Mouse (Mus musculus) B cell, adult 2 months (primary cell): ENCODE results near the gene Cmtm2b.

Experiments used
- DNase-seq, 2 experiments: peaks; one replicate each; pipeline ENCODE4 v3.0.0; 2022

Gene Cmtm2b

DNA sequence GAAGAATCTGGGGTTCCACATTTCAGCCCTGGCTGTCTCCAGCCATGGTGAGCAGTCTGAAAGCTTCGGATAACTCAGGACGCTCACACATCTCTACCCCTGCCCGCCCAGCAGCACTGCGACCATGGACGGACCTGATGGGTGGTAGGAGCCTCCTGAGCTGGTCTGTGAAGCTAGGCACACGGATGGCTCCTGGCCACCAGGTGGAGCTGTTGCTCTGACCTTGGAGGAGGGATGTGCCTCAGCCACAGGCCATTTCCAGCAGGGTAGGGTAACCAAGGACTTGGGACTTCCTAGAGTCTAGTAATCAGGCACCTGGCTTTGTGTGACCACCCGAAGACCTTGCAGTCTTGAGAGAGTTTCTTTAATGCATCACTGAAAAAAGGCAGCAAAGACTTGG is 21.9 kb downstream of the Cmtm2b start:
- DNase-seq: peak; percentile 85 to 86

DNA sequence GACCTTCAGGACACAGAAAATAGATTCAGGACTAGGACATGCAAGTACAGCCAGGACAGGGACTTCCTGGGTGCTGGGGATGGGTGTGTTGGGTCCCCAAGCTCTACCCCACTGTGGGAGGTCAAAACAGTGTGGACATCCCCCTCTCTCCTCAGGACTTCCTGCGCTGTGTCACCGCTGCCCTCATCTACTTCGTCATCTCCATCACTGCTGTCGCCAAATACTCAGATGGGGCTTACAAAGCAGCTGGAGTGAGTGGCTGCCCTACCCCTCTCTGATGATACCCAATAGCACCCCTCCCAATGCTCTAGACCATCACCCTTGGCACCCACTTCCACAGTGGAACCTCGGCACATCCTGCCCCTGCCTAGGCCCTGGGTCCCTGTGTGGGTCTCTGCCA is 22.6 kb downstream of the Cmtm2b start:
- no peak for DNase-seq

DNA sequence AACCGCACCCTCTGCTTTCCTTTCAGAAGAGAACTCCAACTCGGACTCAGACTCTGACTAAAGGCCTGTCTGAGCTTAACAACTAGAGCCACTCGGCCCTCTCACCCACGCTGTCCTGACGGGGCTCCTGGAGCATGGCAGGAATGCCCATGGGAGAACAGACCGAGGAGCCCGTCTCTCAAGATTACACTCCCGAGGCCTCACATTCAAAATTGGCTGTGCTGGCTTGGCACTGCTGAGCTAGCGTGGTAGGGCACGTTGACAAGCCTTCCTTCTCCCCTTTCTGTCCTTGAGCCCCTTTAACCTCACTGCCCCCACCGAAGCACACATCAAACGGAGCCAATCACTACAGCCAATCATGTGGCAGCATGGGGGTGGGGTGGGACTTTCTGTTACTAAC is 24.7 kb downstream of the Cmtm2b start:
- DNase-seq: no peak

DNA sequence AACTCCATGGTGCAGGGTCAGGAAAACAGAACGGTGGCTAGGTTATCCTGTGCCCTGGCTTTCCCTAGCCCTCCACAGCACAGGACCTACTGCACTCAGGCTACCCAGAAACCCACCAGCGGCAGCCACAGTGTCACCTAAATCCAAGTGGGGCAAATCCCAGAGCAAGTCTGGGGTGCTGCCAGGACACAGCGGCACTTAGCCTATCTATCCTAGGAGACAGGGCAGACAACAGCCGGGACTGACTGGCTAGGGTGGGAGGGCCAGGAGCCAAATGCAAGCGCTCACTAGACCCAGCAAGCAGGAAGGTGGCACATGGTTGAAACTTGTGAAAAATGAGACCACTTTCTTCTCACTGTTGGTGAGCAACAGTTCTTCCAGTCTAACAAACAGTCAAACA is 26.9 kb downstream of the Cmtm2b start:
- no peak for DNase-seq

DNA sequence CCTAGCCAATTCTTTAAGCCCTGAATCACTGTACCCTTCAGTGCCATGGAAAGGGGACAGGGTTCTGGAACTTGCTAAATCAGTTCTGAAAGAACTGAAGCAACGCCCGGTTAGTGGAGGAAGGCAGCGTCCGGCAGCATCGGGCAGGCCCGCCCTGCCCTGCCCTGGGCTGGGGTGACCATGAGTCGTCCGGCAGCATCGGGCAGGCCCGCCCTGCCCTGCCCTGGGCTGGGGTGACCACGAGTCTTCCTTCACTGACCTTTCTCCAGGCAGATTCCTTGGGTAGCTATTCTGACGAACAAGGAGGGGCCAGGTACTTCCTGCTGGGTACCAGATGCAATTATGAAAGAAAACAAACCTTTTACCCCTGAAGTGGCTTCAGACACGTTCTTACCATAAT is 28.0 kb downstream of the Cmtm2b start:
- DNase-seq: no peak

DNA sequence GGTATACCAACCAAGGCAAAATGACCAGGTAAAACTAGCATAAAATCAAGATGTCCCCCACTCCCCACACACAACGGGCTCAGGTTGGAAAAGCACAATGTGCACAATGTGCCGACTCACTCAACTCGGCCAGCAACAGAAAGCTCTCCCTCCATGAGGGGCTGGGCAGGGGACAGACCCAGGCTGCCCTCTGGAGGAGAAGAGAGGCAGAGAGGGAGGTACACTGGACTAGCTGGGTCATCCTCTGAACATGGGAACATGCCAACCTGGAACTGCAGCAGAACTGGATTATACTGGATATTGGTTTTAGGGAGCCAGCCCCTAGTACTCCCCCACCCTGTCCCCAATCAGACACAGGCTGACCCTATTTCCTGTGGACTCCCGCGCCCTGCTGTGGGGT is 31.2 kb downstream of the Cmtm2b start:
- no peak for DNase-seq

DNA sequence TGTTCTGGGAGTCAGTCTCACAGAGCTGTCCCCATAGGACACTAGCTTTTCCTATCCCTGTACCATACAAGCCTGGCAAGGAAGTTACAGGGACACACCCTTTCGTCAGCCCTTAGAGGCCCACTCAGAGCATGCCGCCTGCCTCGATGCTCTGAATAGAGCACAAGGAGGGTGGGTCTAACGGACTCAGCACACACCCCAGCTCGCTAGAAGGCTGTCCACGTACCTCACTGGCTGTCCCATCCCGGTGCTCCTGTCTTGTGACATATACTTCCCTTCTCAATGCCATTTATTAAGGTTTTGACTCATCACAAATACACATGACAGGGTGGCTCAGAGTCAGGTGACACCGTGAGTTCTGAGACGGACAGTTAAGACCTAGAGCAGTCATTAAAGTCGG is 32.5 kb downstream of the Cmtm2b start:
- DNase-seq: no peak

DNA sequence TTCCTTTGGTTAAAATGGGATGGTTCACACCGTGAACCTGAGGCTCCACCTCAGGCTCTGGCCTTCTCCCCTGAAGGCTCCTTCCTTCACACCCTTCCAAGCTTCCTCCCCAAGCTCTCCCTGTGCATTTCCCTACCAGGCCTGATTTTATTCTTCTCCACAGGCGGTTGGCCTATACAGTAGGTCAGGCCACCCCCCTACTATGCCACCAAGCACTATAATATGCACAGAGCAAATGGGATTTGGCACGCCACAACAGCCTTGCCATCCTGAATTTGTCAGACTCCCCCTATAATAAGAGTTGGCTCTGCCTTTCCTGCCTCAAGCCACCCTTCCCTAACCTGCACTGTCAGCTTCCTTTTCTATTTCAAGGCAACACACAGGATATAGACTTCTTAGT is 36.6 kb downstream of the Cmtm2b start:
- DNase-seq: no peak

DNA sequence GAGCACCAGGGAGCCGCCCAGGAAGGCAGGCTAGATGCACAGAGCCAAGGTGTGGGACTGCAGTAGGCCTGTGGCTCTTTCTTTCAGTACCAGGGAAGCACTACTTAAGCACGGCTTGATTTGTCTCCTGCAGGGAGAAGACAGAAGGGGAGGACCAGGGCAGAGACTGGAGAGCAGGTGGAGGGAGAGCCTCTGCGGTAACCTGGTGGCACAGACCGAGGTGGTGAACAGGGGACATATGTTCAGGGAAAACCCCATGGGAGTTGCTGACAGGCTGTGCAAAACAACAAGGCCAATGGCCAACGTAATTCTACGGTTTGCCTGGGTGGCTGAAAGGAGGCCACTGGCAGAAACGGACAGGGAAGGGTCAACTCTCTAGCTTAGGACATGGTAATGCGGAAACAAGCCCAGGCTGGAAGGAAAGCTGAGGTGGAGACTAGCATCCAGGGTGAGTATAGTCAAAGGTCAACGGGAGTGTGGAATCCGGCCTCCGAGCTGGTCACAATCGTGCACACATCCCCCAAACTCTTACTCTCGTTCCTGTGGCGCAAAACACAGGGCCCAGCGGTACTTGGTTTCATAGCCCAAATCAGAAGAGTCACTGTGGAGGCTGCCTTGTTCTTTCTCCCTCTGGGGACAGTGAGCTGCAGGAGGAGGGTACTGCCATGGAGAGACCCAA is 37.9 kb downstream of the Cmtm2b start:
- no peak for DNase-seq

DNA sequence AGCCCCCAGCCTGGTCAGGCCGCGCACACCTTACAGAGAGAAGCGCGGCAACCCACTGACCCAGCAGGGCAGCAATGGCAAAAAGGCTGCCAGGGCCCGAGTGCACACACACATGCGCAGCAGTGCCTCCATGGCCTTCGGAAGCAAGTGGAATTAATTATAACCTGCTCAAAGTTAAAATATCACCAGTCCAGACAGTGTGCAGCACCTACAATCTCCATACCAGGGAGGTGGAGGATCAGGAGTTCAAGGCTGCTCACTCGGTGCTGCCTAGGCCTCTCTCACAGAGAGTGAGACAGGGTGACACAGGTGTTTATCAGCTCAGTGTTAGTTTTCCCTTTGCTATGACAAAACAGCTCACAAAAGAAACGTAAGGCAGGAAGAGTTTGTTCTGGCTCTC is 43.7 kb downstream of the Cmtm2b start:
- DNase-seq: no peak

DNA sequence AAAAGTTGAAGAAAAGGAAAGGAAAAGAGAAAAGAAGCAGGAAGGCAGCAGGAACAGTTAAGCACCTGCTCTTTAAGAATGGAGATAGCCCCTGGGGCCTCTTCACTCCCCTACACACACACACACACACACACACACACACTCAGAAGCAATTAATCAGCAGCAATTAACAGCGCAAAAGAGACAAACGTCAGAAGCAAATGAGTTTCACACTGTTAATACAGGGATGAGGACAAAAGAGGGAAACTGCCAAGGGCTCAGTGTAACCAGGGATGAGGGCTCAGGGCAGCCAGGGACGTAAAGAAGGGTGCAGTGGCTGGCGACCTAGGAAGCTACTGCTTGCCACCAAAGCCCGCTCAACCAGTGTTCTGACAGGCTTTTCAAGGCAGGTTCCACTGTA is 45.4 kb downstream of the Cmtm2b start:
- no peak for DNase-seq

DNA sequence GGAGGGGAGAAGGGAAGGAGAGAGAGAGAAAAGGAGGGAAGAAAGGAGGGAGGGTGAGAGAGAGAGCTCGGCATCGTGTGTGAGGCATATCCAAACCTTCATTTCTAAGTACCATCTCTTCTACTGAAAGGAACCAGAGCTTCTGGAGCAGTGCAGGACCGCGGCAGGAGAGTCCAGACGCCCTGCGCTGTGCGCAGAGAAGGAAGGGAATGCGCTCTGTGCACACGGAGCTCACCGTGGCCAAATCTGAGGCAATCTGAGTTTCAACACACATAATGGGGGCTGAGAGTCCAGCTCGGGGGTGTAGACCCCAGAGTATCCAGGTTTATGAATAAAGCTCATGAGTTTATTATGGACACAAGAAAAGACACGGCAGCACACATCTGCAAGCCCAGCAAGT is 47.6 kb downstream of the Cmtm2b start:
- no peak for DNase-seq

DNA sequence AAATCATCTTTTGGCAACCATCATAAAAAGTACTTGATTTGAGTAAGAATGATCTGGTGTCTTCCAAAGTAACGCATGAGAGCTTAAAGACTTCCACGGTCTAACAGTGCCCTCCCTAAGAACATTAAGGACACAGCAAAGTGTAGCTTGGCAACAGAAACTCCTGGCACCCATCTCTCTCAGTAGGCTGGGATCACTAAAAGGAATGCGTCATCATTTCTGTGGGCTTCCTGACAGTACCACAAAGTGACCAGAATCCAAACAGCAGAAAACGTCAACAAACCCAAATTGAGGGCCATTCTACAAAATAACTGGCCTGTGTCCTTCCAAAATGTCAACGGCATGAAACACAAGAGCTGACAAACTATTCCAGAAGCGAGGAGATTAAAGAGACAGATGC is 48.0 kb downstream of the Cmtm2b start:
- no peak for DNase-seq

DNA sequence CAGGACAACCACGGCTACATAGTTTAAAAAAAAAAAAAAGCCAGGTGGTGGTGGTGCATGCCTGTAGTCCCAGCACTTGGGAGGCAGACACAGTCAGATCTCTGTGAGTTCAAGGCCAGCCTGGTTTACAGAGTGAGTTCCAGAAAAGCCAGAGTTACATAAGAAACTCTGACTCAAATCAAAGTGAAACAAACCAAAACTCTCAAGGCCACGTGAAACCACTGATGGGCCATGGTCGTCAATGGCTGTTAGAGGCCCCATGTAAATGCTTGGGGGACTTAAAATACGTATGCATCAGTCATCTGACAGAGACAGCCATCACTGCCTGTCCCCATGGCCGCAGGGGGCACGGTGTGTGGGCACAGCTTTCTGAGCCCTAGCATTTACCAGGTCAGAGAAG is 49.1 kb downstream of the Cmtm2b start:
- DNase-seq: no peak

DNA sequence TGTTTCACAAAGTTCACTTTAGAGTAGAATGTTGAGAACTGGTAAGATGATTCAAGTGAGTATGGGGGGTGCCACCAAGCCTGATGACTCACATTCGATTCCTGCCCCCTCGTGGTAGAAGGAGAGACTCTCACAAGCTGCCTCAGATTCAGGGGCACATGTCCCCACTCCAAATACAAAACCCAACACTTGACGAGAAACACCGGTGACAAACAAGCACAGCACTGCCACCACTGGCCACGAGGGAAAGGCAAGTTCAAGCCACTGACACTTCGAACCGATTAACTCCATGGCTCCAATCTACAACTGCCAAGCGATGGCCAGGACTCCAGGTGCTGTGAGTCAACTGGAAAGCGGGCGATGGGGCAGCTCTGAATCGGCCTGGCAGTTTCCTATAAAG is 51.7 kb downstream of the Cmtm2b start:
- DNase-seq: peak; percentile 3 to 8

DNA sequence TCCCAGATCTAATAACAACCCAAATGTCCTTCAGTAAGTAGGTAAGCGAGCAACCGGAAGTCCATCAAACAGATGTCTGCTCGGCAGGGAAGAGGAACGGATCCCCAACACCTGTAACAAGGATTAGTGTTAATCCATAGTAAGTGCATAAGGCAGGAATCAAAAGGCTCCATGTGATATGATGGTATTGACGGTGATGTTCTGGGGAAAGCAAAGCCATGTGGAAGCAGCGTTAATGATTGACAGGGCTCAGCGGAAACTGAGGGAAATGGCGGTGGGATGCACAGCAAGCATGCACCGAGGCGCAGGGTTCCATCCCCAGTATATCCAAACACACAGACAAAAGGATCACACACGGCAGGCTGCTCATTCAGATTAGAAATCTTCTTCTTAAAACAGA is 52.2 kb downstream of the Cmtm2b start:
- no peak for DNase-seq

DNA sequence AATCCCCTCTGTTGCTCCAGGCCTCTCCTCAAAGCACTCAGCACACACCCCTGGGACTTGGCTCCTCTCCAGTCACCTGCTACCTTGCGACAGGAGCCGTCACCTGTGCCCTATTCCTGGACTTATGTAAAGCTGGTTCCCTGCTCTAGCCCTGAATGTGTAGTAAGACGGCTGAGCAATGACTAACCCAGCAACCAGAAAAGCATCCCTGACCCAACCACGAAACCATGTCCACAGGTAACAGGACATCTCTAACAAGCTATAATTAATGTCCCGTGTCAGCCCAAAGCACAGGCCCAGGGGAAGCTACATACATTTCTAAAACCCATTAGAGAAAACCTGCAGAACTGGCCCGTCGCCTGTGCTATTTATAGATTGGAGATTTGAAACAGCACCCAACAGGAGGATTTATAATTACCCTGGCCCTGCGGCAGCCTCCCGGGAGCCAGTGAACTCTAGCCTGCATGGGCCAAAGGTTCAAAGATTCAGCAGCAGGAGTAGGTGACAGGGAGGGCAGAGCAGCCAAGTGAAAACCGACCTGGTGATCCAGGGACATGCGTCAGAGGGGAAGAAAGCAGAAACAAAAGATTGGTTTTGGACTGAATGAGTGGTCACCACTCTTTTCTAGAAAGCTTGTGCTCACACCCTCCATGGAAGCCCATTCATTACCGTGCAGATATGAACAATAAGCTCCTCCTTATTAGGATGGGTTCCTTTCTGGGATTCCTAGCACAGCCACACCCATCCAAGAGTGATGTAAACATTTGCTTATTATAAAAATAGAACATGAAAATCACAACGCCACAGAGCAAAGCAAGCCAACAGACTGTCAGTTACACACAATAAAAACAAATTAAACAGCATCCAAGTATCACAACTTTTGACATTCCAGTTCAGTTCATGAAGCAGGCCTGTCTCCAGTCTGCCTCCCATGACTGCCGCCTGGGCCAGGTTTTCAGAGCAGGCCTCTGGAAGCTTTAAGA is 53.1 kb downstream of the Cmtm2b start:
- DNase-seq: no peak

DNA sequence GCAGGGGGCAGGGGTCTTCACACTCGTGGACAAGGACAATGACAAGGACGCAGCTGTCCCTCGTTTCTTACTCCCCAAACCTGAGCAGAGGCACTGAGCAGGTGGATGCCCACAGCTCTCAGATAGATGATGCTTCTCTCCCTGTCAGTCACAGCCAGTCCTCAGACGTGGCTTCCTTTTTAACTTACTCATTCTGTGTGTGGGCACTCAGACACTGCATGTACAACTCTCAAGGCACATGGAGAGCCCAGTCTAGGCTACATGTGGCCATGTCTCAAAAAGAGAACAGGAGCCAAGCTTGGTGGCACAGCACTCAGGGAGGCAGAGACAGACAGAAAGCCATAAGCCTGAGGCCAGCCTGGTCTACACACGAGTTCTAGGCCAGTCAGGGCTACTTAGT is 53.9 kb downstream of the Cmtm2b start:
- no peak for DNase-seq

DNA sequence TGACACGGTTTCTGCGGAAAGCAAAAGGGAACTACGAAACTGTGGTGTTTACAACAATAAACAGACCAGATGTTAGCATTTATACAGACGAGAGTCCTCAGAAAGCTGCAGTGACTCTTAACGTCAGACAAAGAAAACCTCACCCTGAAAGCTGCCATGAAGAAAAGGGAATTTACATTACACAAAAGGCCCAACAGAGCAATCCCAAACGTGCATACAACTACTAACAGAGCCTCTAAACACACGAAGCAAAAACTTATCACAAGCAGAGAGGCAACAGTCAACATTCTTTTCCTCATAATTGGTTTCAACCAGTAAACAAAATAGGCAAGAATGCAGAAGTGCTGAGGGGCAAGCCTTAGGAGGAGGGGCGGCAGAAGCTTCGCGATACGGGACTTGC is 54.6 kb downstream of the Cmtm2b start:
- DNase-seq: no peak

DNA sequence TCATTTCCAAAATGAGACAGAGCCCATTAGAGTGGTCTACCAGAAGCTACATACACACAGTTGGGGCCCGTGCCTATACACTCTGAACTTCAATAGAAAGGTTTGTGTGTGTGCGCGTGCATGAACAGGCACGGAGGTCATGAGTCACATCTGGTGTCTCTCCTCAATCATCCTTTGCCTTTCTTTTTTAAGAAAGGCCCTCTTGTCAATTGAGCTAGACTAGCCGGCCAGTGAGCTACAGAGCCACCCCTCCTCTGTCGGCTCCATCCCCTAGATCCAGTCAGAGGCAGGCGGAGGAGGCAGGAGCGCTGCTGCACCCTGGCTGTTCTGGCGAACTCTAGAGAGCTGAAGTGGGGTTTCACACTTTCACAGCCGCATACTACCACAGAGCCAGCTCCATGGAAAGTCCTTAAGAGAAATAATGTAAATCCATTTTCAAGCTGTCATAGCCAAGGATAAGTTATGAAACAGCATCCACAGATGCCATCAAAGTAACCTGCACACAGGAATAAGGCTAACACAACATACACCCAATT is 57.3 kb downstream of the Cmtm2b start:
- DNase-seq: no peak

DNA sequence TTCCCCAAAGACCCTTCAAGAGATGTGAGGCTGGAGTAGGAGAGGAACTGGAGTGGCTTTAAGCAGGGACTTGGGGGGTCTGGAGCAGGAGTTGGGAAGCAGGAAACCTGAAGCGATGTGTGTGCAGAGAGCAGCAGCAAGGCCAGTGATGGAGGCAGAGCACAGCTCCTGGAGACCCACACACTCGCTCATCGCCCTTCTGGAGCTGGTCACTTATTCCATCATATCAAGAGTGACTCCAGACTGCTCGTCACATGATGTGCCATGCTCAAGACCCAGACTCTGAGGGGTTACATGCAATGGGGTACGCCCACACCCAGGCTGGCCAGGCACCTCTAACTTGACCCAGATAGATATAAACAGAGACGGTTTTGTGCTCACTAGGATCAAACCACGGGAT is 58.2 kb downstream of the Cmtm2b start:
- no peak for DNase-seq
